Mouse (Mus musculus) C2C12 (cell line): ENCODE measurements at regions not wholly inside any gene's neighbourhood (a gene's known extent, or its start where the extent isn't known, plus 50 kb on each side); places are given as distances from the start of the nearest gene placed in this dataset.

ENCODE experiments used
- H3K27me3 ChIP-seq: one replicate; pipeline ENCODE4 v1.6.1; 2011; ENCODE audit not compliant: control insufficient read depth, insufficient read depth, insufficient read length
- H3K36me3 ChIP-seq: one replicate; pipeline ENCODE4 v1.6.1; 2011; ENCODE audit not compliant: control insufficient read depth, insufficient read depth
- H3K4me3 ChIP-seq: one replicate; pipeline ENCODE4 v1.5.1; 2011; ENCODE audit warnings: mild to moderate bottlenecking, control low read depth; ENCODE audit not compliant: poor library complexity, insufficient read depth, severe bottlenecking
- H3K79me2 ChIP-seq: one replicate; pipeline ENCODE4 v1.6.1; 2011; ENCODE audit not compliant: control insufficient read depth, insufficient read depth
- H3K79me3 ChIP-seq: one replicate; pipeline ENCODE4 v1.6.1; 2011; ENCODE audit warnings: low read depth, control low read depth
- H3ac ChIP-seq: one replicate; pipeline ENCODE3; 2011; ENCODE audit warnings: low read depth; ENCODE audit not compliant: control insufficient read depth, insufficient read length
- CEBPB ChIP-seq: IDR thresholded peaks from one replicate; pipeline ENCODE4 v1.6.1; 2011; ENCODE audit warnings: low read depth, mild to moderate bottlenecking, control low read depth, moderate library complexity
- CTCF ChIP-seq: IDR thresholded peaks from one replicate; pipeline ENCODE4 v1.5.1; 2011; ENCODE audit not compliant: control insufficient read depth, insufficient read depth, insufficient read length
- FOSL1 ChIP-seq: IDR thresholded peaks from one replicate; pipeline ENCODE4 v1.8.0; 2011; ENCODE audit warnings: mild to moderate bottlenecking, low read length; ENCODE audit not compliant: poor library complexity, insufficient read depth, severe bottlenecking
- MAX ChIP-seq: IDR thresholded peaks from one replicate; pipeline ENCODE4 v1.6.1; 2011; ENCODE audit warnings: mild to moderate bottlenecking, control low read depth
- MYOD1 ChIP-seq: IDR thresholded peaks from one replicate; pipeline ENCODE4 v1.6.1; 2011; ENCODE audit warnings: low read depth; ENCODE audit not compliant: control insufficient read depth, insufficient read length
- MYOG ChIP-seq: IDR thresholded peaks from one replicate; pipeline ENCODE4 v1.6.1; 2011; ENCODE audit not compliant: control insufficient read depth, insufficient read length; ENCODE audit errors: extremely low read depth
- USF1 ChIP-seq: IDR thresholded peaks from one replicate; pipeline ENCODE4 v1.6.1; 2011; ENCODE audit warnings: low read depth, mild to moderate bottlenecking, control low read depth, moderate library complexity

- Histone ChIP-seq H3K4me3 (no peak overlapping the region), H3K36me3 (no peaks in the 10 kb centered on the region), H3K79me2 (no peaks in the 10 kb centered on the region), H3K79me3 (no peaks in the 10 kb centered on the region), H3ac (no peak overlapping the region), H3K27me3 (no peaks in the 10 kb centered on the region)
- TF ChIP-seq CTCF (no peak), MYOD1 (no peak), CEBPB (no peak), USF1 (no peak), MAX (no peak), FOSL1 (no peak), MYOG (no peak)
Observed at GRCm38 (mm10) chr10:100865501-100866181, 275.4 kb downstream of the 1700017N19Rik start.

- Histone ChIP-seq H3K27me3 (no peaks in the 10 kb centered on the region), H3K79me2 (no peaks in the 10 kb centered on the region), H3ac (no peak overlapping the region), H3K36me3 (no peaks in the 10 kb centered on the region), H3K79me3 (no peaks in the 10 kb centered on the region), H3K4me3 (no peak overlapping the region)
- TF ChIP-seq USF1: no peak
- TF ChIP-seq FOSL1: no peak
- no peak for TF ChIP-seq CTCF
- TF ChIP-seq MYOD1: no peak
- TF ChIP-seq MAX: no peak
- TF ChIP-seq MYOG: no peak
Observed at GRCm38 (mm10) chr10:100868360-100868916, 278.2 kb downstream of the 1700017N19Rik start.

- H3K27me3 ChIP-seq: no peaks in the 10 kb centered on the region
- H3K4me3 ChIP-seq: no peak overlapping the region
- no peaks in the 10 kb centered on the region for H3K36me3 ChIP-seq
Observed at GRCm38 (mm10) chr10:100882584-100882983, 292.3 kb downstream of the 1700017N19Rik start.

GRCm38 (mm10) chr10:100922976-100923375 lies 332.7 kb downstream of the 1700017N19Rik start:
- Histone ChIP-seq H3K27me3 (no peaks in the 10 kb centered on the region), H3K36me3 (no peaks in the 10 kb centered on the region), H3K79me2 (no peaks in the 10 kb centered on the region), H3K4me3 (no peak overlapping the region), H3K79me3 (no peaks in the 10 kb centered on the region), H3ac (no peak overlapping the region)
- TF ChIP-seq CEBPB (no peak), CTCF (no peak), USF1 (no peak), MAX (no peak), MYOD1 (no peak), FOSL1 (no peak), MYOG (no peak)

More at GRCm38 (mm10) chr10:100882584-100882983, 292.3 kb downstream of the 1700017N19Rik start:
- H3ac ChIP-seq: no peak overlapping the region
- H3K79me3 ChIP-seq: no peaks in the 10 kb centered on the region
- TF ChIP-seq MYOD1: no peak
- no peak for TF ChIP-seq FOSL1
- TF ChIP-seq MAX: no peak
- no peak for TF ChIP-seq USF1
- no peak for TF ChIP-seq CEBPB
- TF ChIP-seq CTCF: no peak
- H3K79me2 ChIP-seq: no peaks in the 10 kb centered on the region

- TF ChIP-seq USF1 (no peak), MAX (no peak), FOSL1 (no peak), CEBPB (no peak), CTCF (no peak), MYOG (no peak), MYOD1 (no peak)
- Histone ChIP-seq H3K4me3 (no peak overlapping the region), H3K79me3 (no peaks in the 10 kb centered on the region), H3K36me3 (no peaks in the 10 kb centered on the region), H3ac (no peak overlapping the region), H3K79me2 (no peaks in the 10 kb centered on the region), H3K27me3 (no peaks in the 10 kb centered on the region)
Observed at GRCm38 (mm10) chr10:100927086-100927485, 336.8 kb downstream of the 1700017N19Rik start.

GRCm38 (mm10) chr10:100931739-100932138 lies 341.5 kb downstream of the 1700017N19Rik start:
- Histone ChIP-seq H3K4me3 (no peak overlapping the region), H3ac (no peak overlapping the region), H3K36me3 (no peaks in the 10 kb centered on the region), H3K79me3 (no peaks in the 10 kb centered on the region), H3K79me2 (no peaks in the 10 kb centered on the region), H3K27me3 (no peaks in the 10 kb centered on the region)
- TF ChIP-seq FOSL1 (no peak), MYOD1 (no peak), CEBPB (no peak), MAX (no peak), MYOG (no peak), USF1 (no peak), CTCF (no peak)
